Mouse (Mus musculus) olfactory bulb, adult 2 months (tissue): ENCODE results near the gene Cldn3. TPM values are rescaled to one million over a fixed set of nuclear protein-coding genes. Genes with fewer than 3 reads are reported as not detected.

ENCODE experiments used
- H3K27ac ChIP-seq: fragments of 200-500 bp; 2 replicates; pipeline ENCODE4 v1.5.1; 2012; ENCODE audit warnings: low read depth, low read length; ENCODE audit not compliant: insufficient read depth
- H3K4me1 ChIP-seq: fragments of 200-500 bp; 2 replicates; pipeline ENCODE4 v1.6.1; 2012; ENCODE audit warnings: low read length; ENCODE audit not compliant: control insufficient read depth, insufficient read depth
- H3K4me3 ChIP-seq: fragments of 200-500 bp; 2 replicates; pipeline ENCODE4 v1.5.1; 2012; ENCODE audit warnings: mild to moderate bottlenecking, low read depth, low read length, moderate library complexity; ENCODE audit not compliant: insufficient read depth
- CTCF ChIP-seq: fragments of 200-500 bp; IDR thresholded peaks from 2 replicates; pipeline ENCODE4 v1.5.1; 2012; ENCODE audit warnings: low read depth, mild to moderate bottlenecking, low read length, moderate library complexity; ENCODE audit not compliant: insufficient read depth
- POLR2A ChIP-seq: fragments of 200-500 bp; IDR thresholded peaks from 2 replicates; pipeline ENCODE4 v1.6.1; 2012; ENCODE audit warnings: mild to moderate bottlenecking, low read depth, low read length, moderate library complexity; ENCODE audit not compliant: insufficient read depth
- WGBS: fragments of 180-500 bp; shearing (Covaris S2); methylation state at CpG from one replicate; pipeline ENCODE4 v1.1.7; 2018; 5-methylcytosine and 5-hydroxymethylcytosine counted together
- polyA plus RNA-seq: library from polyadenylated mRNA; stranded (reverse); fragments of >200 nt; gene quantifications from 2 replicates; pipeline ENCODE4 v1.2.4, GENCODE M21; 2012; ENCODE audit warnings: low replicate concordance; ENCODE audit not compliant: missing spikeins, insufficient read depth, insufficient read length

Gene Cldn3
- polyA plus RNA-seq, 1 experiment, result not detected

DNA sequence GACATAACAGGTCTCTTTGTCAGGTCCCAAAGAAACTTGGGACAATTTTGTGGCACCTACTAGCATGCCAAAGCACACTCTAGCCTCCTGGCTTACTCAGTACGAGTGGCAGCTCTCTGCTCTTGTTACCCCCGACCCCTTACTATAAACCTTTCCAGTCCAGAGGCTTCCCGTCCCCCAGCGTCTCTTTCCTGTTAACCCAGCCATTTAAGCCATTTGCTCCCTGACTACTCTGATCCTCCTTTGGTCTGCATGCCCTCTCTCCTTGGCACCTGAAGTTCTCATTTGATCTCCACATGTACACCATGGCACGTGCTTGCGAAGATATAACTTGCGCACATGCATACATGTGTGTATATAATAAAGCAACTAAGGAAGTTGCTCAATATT is 24.3 kb downstream of the Cldn3 start:
- no peak overlapping the region for H3K4me3 ChIP-seq
- 65% methylated on average over 7 of the region's 7 CpGs for WGBS
- H3K4me1 ChIP-seq, result peaks cover 26% of the 10 kb centered on the region
- no peak overlapping the region for H3K27ac ChIP-seq
- no peak for TF ChIP-seq CTCF
- no peak for TF ChIP-seq POLR2A

DNA sequence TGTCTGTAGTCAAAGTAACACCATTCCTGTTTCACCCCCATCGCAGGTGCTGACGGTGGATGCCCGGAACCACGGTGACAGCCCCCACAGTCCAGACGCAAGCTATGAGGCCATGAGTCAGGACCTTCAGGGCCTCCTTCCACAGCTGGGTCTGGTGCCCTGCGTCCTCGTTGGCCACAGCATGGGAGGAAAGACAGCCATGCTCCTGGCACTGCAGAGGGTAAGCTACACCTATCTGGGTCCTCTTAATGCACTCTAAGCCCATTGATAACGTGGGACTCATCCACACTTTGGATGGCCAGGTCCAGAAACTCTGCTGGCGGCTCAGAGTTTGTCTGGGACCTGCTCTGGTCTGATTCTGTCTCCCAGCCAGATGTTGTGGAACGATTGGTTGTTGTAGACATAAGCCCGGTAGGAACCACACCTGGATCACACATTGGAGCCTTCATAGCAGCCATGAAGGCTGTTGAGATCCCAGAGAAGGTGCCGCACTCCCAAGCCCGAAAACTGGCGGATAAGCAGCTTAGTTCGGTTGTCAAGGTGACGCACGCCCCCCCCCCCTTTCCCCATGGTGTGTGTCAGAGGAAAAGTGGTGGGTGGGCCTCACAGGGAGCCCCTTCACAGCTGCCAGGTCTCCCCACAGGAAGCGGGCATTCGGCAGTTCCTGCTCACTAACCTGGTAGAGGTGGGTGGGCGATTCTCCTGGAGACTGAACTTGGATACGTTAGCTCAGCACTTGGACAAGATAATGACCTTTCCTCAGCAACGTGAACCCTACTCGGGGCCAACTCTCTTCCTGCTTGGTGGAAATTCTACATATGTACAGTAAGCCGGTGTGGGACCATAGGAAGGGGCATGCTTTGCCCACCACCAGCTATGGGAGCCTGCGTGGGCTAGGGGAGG is 25.1 kb downstream of the Cldn3 start:
- WGBS, result 84% methylated on average over 25 of the region's 25 CpGs
- no peak for TF ChIP-seq CTCF
- no peak for TF ChIP-seq POLR2A

DNA sequence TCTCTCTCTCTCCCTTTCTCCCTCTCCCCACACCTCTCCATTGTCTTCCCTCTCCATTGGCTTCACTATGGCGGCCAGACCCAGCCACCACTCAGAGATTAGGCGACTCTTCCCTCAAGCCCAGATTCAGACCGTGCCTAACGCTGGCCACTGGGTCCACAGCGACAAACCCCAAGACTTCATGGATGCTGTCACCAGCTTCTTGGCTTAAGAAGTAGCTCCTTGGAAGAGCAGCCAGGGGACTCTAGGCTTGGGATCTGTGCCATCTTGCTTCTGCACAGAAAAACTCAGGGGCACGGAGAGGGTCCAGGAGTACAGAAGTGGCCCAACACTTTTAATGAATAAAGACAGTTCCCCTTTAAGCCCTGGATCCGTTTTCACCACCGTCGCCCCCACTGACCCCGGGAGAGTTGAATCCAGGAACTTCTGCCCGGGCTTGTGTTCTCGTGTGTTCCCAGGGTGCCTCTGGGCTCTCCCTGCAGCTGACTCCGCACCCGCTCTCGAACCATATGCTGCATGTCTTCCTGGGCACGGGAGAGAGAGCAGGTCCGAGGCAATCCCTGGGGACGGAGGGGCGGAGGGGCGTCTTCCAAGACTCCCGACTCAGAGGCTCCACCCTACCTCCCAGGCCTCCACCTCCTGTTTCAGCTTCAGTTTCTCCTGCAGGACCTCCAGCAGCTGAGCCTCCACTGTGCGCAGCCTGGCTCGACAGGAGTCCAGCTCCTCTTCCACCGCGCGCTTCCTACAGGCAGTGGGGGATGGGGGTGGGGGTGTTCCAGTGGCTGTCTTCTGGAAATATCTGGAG is 26.0 kb downstream of the Cldn3 start:
- no peak overlapping the region for H3K4me3 ChIP-seq
- peaks cover 26% of the 10 kb centered on the region for H3K4me1 ChIP-seq
- TF ChIP-seq CTCF, result no peak
- no peak for TF ChIP-seq POLR2A
- no peak overlapping the region for H3K27ac ChIP-seq
- 47% methylated on average over 26 of the region's 26 CpGs for WGBS

More for the DNA sequence above, 25.1 kb downstream of the Cldn3 start:
- Histone ChIP-seq H3K4me1 (peaks cover 26% of the 10 kb centered on the region), H3K27ac (no peak overlapping the region), H3K4me3 (no peak overlapping the region)

DNA sequence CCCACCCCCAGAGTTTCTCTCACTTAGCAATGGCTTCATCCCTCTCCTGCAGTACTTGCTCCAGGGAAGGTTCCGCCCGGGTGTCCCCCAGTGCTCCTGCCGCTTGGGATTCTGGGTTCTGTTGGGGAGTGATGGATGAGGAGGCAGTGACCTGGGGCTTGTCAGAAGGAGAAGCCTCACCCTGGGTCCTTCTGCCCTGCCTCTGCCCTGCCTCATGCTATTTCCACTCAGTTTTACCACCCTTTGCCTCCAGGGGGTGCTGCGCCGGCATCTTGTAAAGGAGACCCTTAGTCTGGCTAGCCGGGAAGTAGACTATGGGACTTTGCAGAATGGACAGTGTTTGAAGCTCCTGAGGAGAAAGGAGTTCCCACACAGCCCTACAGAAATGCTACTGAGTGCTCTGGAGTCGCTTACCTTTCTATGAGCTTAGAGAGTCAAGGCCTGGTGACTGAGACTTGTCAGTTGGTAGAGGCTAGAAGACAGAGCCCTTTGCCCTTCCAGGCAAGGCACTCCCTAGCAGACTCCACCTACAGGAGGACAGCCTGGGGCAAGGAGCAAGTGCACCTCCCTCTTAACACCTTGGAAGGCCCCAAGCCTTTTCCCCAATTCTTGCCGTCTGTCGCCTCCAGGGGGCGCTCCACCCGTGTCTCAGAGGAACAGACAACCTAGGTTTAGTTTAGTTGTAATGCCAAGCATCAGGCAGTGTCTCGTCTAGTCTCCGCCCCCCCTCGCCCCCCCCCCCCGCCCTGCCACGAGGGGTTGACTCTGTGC is 26.8 kb downstream of the Cldn3 start:
- H3K27ac ChIP-seq, result no peak overlapping the region
- no peak for TF ChIP-seq POLR2A
- TF ChIP-seq CTCF, result peak; percentile 65; the same call in 1 of the 2 replicates
- H3K4me1 ChIP-seq, result peaks cover 24% of the 10 kb centered on the region
- WGBS, result 11% methylated on average over 16 of the region's 16 CpGs
- no peak overlapping the region for H3K4me3 ChIP-seq

DNA sequence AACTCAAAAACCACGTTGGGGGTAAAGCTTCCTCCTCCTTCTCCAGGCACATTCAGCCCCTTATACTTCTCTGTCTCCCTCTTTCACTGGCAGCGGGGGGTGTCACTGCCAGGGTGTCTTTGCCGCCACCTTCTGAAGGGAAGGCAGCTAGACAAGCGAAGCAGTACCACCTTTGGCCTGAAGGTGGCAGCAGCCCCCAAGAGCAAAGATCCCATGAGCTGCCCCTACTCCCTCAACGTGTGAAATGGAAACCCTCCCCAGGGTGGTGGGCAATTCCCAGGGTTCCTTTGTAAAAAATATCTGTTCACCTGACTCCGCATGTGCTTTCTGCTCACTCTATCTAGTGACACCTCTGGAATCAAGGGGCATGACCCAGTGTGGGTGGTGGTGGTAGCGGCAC is 29.5 kb downstream of the Cldn3 start:
- TF ChIP-seq CTCF (peak; percentile 86), POLR2A (no peak)
- no peak overlapping the region for H3K4me3 ChIP-seq
- WGBS, result 13% methylated on average over 7 of the region's 7 CpGs
- no peak overlapping the region for H3K27ac ChIP-seq
- H3K4me1 ChIP-seq, result peaks cover 20% of the 10 kb centered on the region

DNA sequence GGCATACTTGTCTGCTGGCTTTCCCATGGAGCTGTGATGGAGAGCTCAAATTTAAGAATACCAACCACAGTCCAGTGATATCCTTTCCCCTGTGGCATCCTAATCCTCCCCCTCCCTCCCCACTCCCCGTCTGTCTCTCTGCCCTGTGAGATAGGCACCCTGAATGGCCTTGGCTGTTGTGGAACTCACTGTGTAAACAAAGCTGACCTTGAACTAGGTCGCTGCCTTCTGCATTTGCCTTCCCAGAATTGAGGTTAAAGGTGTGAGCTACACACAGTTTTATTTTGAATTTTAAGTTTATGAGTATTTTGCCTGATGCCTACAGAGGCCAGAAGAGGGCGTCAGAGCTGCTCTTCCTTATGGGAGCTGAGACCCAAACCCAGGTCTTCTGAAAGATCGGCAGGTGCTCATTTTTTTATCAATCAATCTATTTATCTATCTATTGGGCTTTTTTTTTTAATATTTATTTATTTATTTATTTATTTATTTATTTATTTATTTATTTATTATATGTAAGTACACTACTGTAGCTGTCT is 30.3 kb downstream of the Cldn3 start:
- no peak overlapping the region for H3K27ac ChIP-seq
- TF ChIP-seq CTCF (no peak), POLR2A (no peak)
- peaks cover 12% of the 10 kb centered on the region for H3K4me1 ChIP-seq
- 55% methylated on average over 4 of the region's 4 CpGs for WGBS
- no peak overlapping the region for H3K4me3 ChIP-seq

DNA sequence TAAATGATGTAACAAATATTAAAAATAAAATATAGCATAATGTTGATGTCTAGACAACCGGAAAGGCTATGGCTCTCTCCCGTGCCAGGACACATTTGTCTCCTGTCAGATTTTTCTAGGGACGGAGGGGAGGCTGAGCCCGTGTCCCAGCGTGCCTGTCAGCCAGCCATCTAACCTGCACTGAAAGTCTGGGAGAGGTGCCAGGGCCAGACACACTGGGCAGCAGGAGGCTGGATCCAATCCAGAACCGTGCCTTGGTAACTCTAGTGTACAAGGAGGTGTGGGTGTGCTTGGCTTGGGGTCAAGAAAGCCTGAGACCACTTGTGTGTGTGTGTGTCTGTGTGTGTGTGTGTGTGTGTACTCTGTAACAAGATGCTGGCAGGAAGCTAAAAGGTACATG is 35.8 kb downstream of the Cldn3 start:
- 30% methylated on average over 6 of the region's 6 CpGs for WGBS

More for the DNA sequence above, 35.8 kb downstream of the Cldn3 start:
- Histone ChIP-seq H3K4me3 (no peak overlapping the region), H3K4me1 (peaks cover 16% of the 10 kb centered on the region), H3K27ac (no peak overlapping the region)
- TF ChIP-seq POLR2A (no peak), CTCF (no peak)
